Mouse (Mus musculus): ENCODE measurements around the gene Fbxo10.
"Not testable (repeated sequence)": the region's sequence is repeated elsewhere in the genome, so short reads cannot be mapped to it uniquely, and the experiment has no call there.

Gene Fbxo10

GRCm38 (mm10) chr4:45047286-45047887 is 37.0 kb downstream of the Fbxo10 start:
- no peak for DNase-seq (ENCODE audit: low spot score)

DNA sequence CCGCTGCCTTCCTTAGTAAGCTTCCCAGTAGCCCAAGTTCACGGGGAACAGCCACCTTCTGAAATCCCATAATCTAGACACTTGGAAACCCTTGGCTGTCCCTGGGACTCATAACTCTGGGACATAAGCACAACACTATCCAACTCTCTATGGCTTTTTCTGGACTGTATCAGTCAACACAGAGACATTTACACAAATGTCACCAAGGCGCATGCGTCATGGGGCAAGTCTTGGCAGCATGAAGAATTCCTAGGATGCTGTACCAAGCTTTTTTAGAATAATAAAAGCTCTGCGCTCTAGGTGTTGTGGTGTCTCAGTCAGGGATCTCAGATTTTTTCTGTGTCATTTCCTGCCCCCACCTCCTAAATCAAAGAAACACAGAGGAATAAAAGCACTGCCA is 37.7 kb downstream of the Fbxo10 start:
- DNase-seq (ENCODE audit: low spot score) = no peak

DNA sequence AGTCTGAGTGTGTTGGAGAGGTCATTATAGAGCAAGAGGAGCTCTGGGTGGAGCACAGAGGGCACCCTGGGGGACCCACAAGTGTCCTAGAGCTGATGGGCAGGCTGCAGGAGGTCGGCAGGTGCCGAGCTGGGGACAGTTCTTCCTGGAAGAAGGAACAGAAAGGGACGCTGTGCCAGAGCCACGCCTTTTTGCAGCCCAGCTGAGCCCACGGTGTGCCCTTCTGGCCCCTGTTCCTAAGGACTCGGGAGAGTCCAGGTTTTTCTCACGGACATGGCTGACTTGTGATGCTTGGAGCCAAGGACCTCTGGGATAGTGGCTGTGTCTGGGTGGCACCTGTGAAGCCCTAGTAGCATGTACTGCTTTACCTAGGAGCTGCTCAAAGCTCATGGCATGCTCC is 43.6 kb downstream of the Fbxo10 start:
- DNase-seq (ENCODE audit: low spot score) = no peak

DNA sequence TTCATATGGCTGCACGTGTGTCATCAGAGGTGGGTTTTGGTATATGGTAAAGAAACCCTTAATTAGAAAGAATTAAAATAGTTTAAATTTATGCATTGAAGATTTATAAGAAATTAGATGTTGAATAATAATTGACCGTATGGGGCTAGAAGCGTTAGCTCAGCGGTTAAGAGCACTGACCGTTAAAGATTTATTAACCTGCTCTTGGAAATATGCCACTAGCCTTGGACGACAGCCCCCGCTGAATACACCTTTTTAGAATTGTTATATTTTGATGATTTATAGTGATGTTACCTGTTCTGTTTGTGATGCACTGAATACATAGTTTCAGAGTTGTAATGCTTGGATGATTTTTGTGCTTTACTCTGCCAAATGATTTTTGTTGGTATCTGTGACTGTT is 44.9 kb downstream of the Fbxo10 start:
- not testable (repeated sequence) for DNase-seq (ENCODE audit: low spot score)

GRCm38 (mm10) chr4:45038879-45039278 is 45.5 kb downstream of the Fbxo10 start:
- DNase-seq (ENCODE audit: low spot score) = not testable (repeated sequence)

- no peak for DNase-seq (ENCODE audit: low spot score)
Observed at GRCm38 (mm10) chr4:45037455-45038410, 46.7 kb downstream of the Fbxo10 start.

DNA sequence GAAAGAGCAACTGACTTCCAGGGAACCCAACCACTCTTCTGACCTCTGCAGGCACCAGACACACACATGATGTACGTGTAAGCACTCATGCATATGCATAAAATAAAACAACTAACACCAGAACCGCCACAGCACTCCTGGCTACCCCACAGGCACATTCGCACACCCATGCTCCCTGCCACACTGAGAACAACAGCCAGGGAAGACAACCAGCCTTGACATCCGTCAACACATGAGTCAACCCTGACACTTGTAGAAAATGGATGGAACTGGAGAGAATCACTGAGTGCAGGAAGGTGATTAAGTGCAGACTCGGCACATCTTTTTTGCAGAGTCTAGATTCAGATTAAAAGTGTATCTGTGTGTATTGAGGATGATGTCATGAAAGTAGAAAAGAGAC is 47.8 kb downstream of the Fbxo10 start:
- DNase-seq (ENCODE audit: low spot score) = no peak

- DNase-seq (ENCODE audit: low spot score) = no peak
Observed at GRCm38 (mm10) chr4:45036048-45036447, 48.4 kb downstream of the Fbxo10 start.

DNA sequence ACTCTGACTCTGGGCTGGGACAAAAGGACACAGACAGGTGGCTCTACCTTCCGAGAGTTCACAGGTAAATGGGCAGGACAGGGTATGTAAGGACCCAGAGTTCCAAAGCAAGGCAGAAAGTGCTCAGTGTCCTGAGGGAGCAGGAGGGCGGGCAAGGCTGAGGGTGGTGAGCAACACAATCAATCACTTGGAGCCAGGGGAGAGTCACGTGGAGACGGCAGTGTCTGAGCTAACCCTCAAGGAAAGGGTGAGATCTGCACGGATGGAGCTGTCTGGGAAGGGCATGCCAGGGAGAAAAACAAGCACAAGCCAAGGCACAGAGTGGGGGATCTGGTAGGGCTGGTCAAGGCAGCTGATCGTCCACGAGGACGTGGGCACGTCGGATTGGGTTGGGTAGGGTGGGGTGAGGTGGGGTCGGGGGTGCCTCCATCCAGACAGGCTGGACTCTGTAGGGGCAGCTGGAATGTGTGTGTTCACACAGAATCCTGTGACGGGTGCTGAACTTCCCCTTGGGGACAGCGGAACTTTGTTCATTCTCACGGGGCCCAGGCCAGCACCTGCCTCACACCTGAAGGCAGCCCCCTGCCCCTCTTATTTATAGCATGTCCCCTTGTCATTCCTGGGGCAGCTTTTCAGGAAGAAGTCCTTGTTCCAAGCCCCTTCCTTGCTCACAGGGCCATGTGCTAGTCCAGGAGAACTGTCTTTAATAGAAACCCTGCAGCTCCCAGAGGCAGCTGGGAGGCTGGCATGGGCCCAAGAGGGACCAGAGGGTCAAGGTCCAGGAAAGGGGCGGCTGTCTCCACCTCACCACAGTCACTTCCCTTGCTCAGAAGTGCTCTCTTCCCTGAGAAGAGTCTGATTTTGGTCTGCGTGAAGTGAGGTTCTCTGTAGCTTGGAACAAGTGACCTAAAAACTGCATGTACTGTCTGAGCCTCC is 49.4 kb downstream of the Fbxo10 start:
- DNase-seq (ENCODE audit: low spot score) = no peak

- no peak for DNase-seq (ENCODE audit: low spot score)
Observed at GRCm38 (mm10) chr4:45032586-45032985, 51.8 kb downstream of the Fbxo10 start.

GRCm38 (mm10) chr4:45026459-45026858 is 57.9 kb downstream of the Fbxo10 start:
- no peak for DNase-seq (ENCODE audit: low spot score)

GRCm38 (mm10) chr4:45019009-45019408 is 65.4 kb downstream of the Fbxo10 start:
- DNase-seq (ENCODE audit: low spot score) = no peak

DNA sequence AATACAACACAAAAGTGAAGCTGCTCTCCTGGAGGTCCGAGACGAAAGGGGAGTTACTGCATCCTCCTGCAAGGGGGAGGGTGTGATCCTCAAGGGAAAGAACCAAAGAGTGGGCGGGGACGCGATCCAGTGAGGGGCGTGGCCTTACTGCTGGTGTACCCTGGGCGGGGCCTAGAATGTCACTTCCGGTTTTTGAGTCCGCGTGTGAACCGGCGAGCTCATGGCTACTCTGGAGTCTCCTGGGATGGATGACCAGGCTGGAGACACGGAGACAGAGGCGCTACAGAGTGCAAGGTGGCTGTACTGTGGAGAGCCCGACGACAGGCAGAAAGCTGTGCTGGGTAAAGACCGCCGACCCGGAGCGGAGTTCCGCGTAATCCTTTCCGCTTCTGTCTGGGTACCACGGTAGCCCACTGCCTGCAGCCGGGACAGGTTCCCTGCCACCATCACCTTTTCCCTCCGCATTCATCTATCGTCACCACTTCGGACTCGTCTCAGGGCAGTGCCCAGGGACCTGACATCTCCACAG is 65.9 kb downstream of the Fbxo10 start, which contains the start of gene Polr1e:
Gene Polr1e, plus strand, starts transcription at position 132 of the 529 bp plus-strand sequence.
- DNase-seq (ENCODE audit: low spot score) = peak; percentile 97

DNA sequence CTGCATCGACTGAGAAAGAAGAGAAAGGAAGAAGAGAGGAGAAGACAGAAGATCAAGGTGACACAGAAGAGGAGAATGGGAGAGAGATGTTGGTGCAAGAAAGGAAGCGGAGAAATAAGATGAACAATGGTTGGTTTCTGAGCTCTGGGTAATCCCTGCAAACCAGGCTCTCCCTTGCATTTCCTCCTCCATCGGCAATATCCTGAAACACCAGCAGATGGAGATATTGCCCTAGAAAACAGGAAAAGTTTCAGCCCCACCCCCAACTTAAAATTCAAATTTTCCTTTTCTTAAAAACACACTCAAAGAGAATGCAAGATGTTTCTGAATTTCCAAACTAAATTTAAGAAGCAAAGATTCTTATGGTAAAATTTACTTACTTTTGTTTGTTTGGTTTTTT is 68.8 kb downstream of the Fbxo10 start:
- peak; percentile 57 for DNase-seq (ENCODE audit: low spot score)

GRCm38 (mm10) chr4:45013537-45013936 is 70.9 kb downstream of the Fbxo10 start:
- no peak for DNase-seq (ENCODE audit: low spot score)

GRCm38 (mm10) chr4:45013031-45013431 is 71.4 kb downstream of the Fbxo10 start:
- DNase-seq (ENCODE audit: low spot score) = no peak

GRCm38 (mm10) chr4:45012105-45012975 is 72.1 kb downstream of the Fbxo10 start, which contains the start of gene Zbtb5:
Gene Zbtb5, minus strand, starts transcription at chr4:45012412.
- peak; percentile 99 for DNase-seq (ENCODE audit: low spot score)

GRCm38 (mm10) chr4:45011581-45012104 is 72.8 kb downstream of the Fbxo10 start:
- DNase-seq (ENCODE audit: low spot score) = peak; percentile 74

- no peak for DNase-seq (ENCODE audit: low spot score)
Observed at GRCm38 (mm10) chr4:45010806-45011415, 73.5 kb downstream of the Fbxo10 start.

- peak; percentile 76 for DNase-seq (ENCODE audit: low spot score)
Observed at GRCm38 (mm10) chr4:45005452-45005851, 79.0 kb downstream of the Fbxo10 start.

Data from urinary bladder, postnatal 14 days (tissue).